ENCODE assay signal across 22 mouse cellular contexts in genomic region chr11:46395698-46396097, GRCm38 (mm10). TPM values are rescaled to one million over a fixed set of nuclear protein-coding genes. Genes with fewer than 3 reads are reported as not detected.
DNase-seq lines count a peak whose midpoint lies in the region; ATAC-seq and TF ChIP-seq lines count a peak whose summit lies in the region.
"Had no signal": no experiment of that assay in that cellular context is flagged by ENCODE, and none has a peak within 500 bp of the region (broad histone marks: within the 10 kb centered on the region; RNA-seq: fewer than 3 reads in every experiment).

No protein-coding gene starts in this region.

- H3K9ac ChIP-seq in hindbrain, postnatal 0 days (replicated peaks; ENCODE audit: low read length): no peak overlapping the region
- H3K9ac ChIP-seq: forebrain, embryonic 13.5 days; hindbrain, embryonic 14.5 days had no signal

- no peak for TF ChIP-seq POLR2A in spleen, adult 2 months (IDR thresholded peaks at IDR 0.05; ENCODE audit: low read depth, low read length)
- TF ChIP-seq POLR2A in thymus, adult 2 months (IDR thresholded peaks at IDR 0.05; ENCODE audit: control insufficient read depth, extremely low read depth, insufficient read depth, low read length, poor library complexity): 0 out of 2 replicates have a peak, but pooled peaks have one; percentile 7

- no peaks in the 10 kb centered on the region for H3K36me3 ChIP-seq in spleen, adult 2 months (ENCODE audit: control insufficient read depth, insufficient read depth, low read length)
- H3K36me3 ChIP-seq in thymus, adult 2 months (ENCODE audit: control insufficient read depth, insufficient read depth, low read length): no peaks in the 10 kb centered on the region
- no peaks in the 10 kb centered on the region for H3K36me3 ChIP-seq in hindbrain, postnatal 0 days (ENCODE audit: insufficient read depth, low read length)
- H3K36me3 ChIP-seq: embryonic facial prominence, embryonic 10.5 days; G1E; hindbrain, embryonic 10.5 days had no signal

- no peaks in the 10 kb centered on the region for H3K9me3 ChIP-seq in hindbrain, postnatal 0 days (ENCODE audit: low read length)
- H3K9me3 ChIP-seq: embryonic facial prominence, embryonic 10.5 days; forebrain, embryonic 13.5 days; G1E; hindbrain, embryonic 10.5 days had no signal

- intact Hi-C loops in left cerebral cortex, postnatal 36 days (cut with DNase I): no loop called here

- H3K27me3 ChIP-seq in spleen, adult 2 months (ENCODE audit: control insufficient read depth, insufficient read depth, low read length): no peaks in the 10 kb centered on the region
- no peaks in the 10 kb centered on the region for H3K27me3 ChIP-seq in thymus, adult 2 months (ENCODE audit: control insufficient read depth, insufficient read depth, low read length)
- no peaks in the 10 kb centered on the region for H3K27me3 ChIP-seq in hindbrain, postnatal 0 days (ENCODE audit: insufficient read depth, low read length)
- H3K27me3 ChIP-seq: forebrain, embryonic 13.5 days had no signal

- ATAC-seq in hindbrain, postnatal 0 days: no peak
- ATAC-seq: forebrain, embryonic 13.5 days had no signal

- no peak overlapping the region for H3K4me2 ChIP-seq in hindbrain, postnatal 0 days (ENCODE audit: low read depth, low read length)
- H3K4me2 ChIP-seq: forebrain, embryonic 13.5 days; hindbrain, embryonic 14.5 days had no signal

- no peak overlapping the region for H3K4me3 ChIP-seq in spleen, adult 2 months (ENCODE audit: extremely low read depth, insufficient read depth, insufficient read length)
- H3K4me3 ChIP-seq in thymus, adult 2 months (ENCODE audit: control insufficient read depth, insufficient read depth, low read length): peak overlapping the region; percentile 4; the same call in 1 of the 2 replicates
- H3K4me3 ChIP-seq in hindbrain, postnatal 0 days (ENCODE audit: low read length): no peak overlapping the region
- H3K4me3 ChIP-seq: embryonic facial prominence, embryonic 10.5 days; forebrain, embryonic 13.5 days; gastrocnemius, adult 2 months; hindbrain, embryonic 10.5 days had no signal

- no peak for DNase-seq in spleen, adult 2 months (ENCODE audit: low read depth in 1 of 2, low spot score in 2 of 2)
- no peak for DNase-seq in spleen, postnatal 4 days (ENCODE audit: low spot score in 2 of 2)
- DNase-seq in thymus, adult 2 months: peak; percentile 62
- DNase-seq in thymus, postnatal 25 days: peak; percentile 64
- DNase-seq in left cerebral cortex, postnatal 36 days (ENCODE audit: low spot score in 2 of 2): no peak
- no peak for DNase-seq in right cerebral cortex, adult 2 months (ENCODE audit: low spot score in 2 of 2)
- DNase-seq in hindbrain, postnatal 0 days (ENCODE audit: low spot score): no peak
- DNase-seq: adrenal gland, adult 8-10 months; adrenal gland, postnatal 36 days; cerebellum, adult 2 months; cerebellum, postnatal 10 days; gastrocnemius, adult 2 months; gastrocnemius, postnatal 25 days had no signal

- no peak for TF ChIP-seq CTCF in spleen, adult 2 months (IDR thresholded peaks at IDR 0.05; ENCODE audit: extremely low read depth, insufficient read depth, insufficient read length, insufficient replicate concordance)
- no peak for TF ChIP-seq CTCF in thymus, adult 2 months (IDR thresholded peaks at IDR 0.05; ENCODE audit: borderline replicate concordance, control insufficient read depth, extremely low read depth, insufficient read depth, low read length, poor library complexity)
- no peak for TF ChIP-seq CTCF in hindbrain, postnatal 0 days (IDR thresholded peaks at IDR 0.05; ENCODE audit: low read depth)

- H3K27ac ChIP-seq in spleen, adult 2 months (ENCODE audit: insufficient read depth, low read length): peak overlapping the region; percentile 41; the same call in 1 of the 2 replicates
- H3K27ac ChIP-seq in thymus, adult 2 months (ENCODE audit: control insufficient read depth, insufficient read depth, low read length): peak overlapping the region; percentile 98
- H3K27ac ChIP-seq in hindbrain, postnatal 0 days: no peak overlapping the region
- H3K27ac ChIP-seq: embryonic facial prominence, embryonic 10.5 days; forebrain, embryonic 13.5 days; gastrocnemius, adult 2 months; hindbrain, embryonic 10.5 days; hindbrain, embryonic 14.5 days had no signal

- peaks cover 20% of the 10 kb centered on the region; the same call in 1 of the 2 replicates for H3K4me1 ChIP-seq in spleen, adult 2 months (ENCODE audit: control insufficient read depth, insufficient read depth, insufficient read length)
- H3K4me1 ChIP-seq in thymus, adult 2 months (replicated peaks; ENCODE audit: control insufficient read depth, insufficient read depth, low read length): peaks cover 45% of the 10 kb centered on the region
- no peaks in the 10 kb centered on the region for H3K4me1 ChIP-seq in hindbrain, postnatal 0 days (ENCODE audit: insufficient read depth, low read length)
- H3K4me1 ChIP-seq: forebrain, embryonic 13.5 days had no signal

- WGBS in spleen, adult 2 months: 88% methylated on average over 2 of the region's 2 CpGs
- WGBS in thymus, adult 2 months: 27% methylated on average over 2 of the region's 2 CpGs
- WGBS in hindbrain, postnatal 0 days: 93% methylated on average over 2 of the region's 2 CpGs

RNA-seq across cellular contexts. Expression of gene Fam71b, which starts 0.7 kb away (rescaled TPM):
- 0.69 and 1.2 TPM in 2 replicates for polyA plus RNA-seq in spleen, adult 2 months (2012; rRNA removed)
- polyA plus RNA-seq in thymus, adult 2 months (2012; rRNA removed): 2.1 and 2.6 TPM in 2 replicates
- total RNA-seq in left cerebral cortex, postnatal 36 days (2021): not detected
- not detected in 2 replicates for total RNA-seq in hindbrain, postnatal 0 days (2014; rRNA removed)
- not detected in 2 replicates for polyA plus RNA-seq in hindbrain, postnatal 0 days (2015; fragmentation: Nextera tagmentation; extraction: Ambion mirVana)
- total RNA-seq: adrenal gland, adult 8-10 months; adrenal gland, postnatal 36 days; gastrocnemius, adult 2 months; gastrocnemius, postnatal 25 days; granulocyte monocyte progenitor cell, adult 5-6 weeks; heart, postnatal 25 days had no signal
- polyA plus RNA-seq: cerebellum, adult 2 months; embryonic facial prominence, embryonic 10.5 days; embryonic facial prominence, embryonic 14.5 days; forebrain, embryonic 13.5 days; G1E; heart, embryonic 14.5 days; hindbrain, embryonic 10.5 days; hindbrain, embryonic 14.5 days had no signal

RNA-seq across cellular contexts. Expression of gene Itk, which starts 6.4 kb away (rescaled TPM):
- polyA plus RNA-seq in spleen, adult 2 months (2012; rRNA removed): 9.8 and 11.5 TPM in 2 replicates
- 117 and 125 TPM in 2 replicates for polyA plus RNA-seq in thymus, adult 2 months (2012; rRNA removed)
- total RNA-seq in left cerebral cortex, postnatal 36 days (2021): under 1 TPM; 0.25 to 0.52 TPM
- total RNA-seq in hindbrain, postnatal 0 days (2014; rRNA removed): not detected in 2 replicates
- 0.04 TPM in 1 of 2 replicates, not detected in the other for polyA plus RNA-seq in hindbrain, postnatal 0 days (2015; fragmentation: Nextera tagmentation; extraction: Ambion mirVana)
- total RNA-seq: gastrocnemius, adult 2 months had no signal
- polyA plus RNA-seq: forebrain, embryonic 13.5 days; heart, embryonic 14.5 days; hindbrain, embryonic 10.5 days had no signal

RNA-seq across cellular contexts. Expression of gene Med7, which starts 41.0 kb away (rescaled TPM):
- 14.7 and 21.0 TPM in 2 replicates for polyA plus RNA-seq in spleen, adult 2 months (2012; rRNA removed)
- 26.2 and 28.2 TPM in 2 replicates for polyA plus RNA-seq in thymus, adult 2 months (2012; rRNA removed)
- total RNA-seq in left cerebral cortex, postnatal 36 days (2021): 10 to 100 TPM; 26.4 to 28.8 TPM
- total RNA-seq in hindbrain, postnatal 0 days (2014; rRNA removed): 14.5 and 19.1 TPM in 2 replicates
- polyA plus RNA-seq in hindbrain, postnatal 0 days (2015; fragmentation: Nextera tagmentation; extraction: Ambion mirVana): 62.1 and 63.3 TPM in 2 replicates

RNA-seq across cellular contexts. Expression of gene Havcr2, which starts 59.0 kb away (rescaled TPM):
- 2.5 and 3.2 TPM in 2 replicates for polyA plus RNA-seq in spleen, adult 2 months (2012; rRNA removed)
- 1.8 TPM in 2 replicates for polyA plus RNA-seq in thymus, adult 2 months (2012; rRNA removed)
- 1 to 10 TPM; 2.5 to 2.6 TPM for total RNA-seq in left cerebral cortex, postnatal 36 days (2021)
- total RNA-seq in hindbrain, postnatal 0 days (2014; rRNA removed): 0.21 and 0.43 TPM in 2 replicates
- polyA plus RNA-seq in hindbrain, postnatal 0 days (2015; fragmentation: Nextera tagmentation; extraction: Ambion mirVana): 0.23 and 0.24 TPM in 2 replicates
- total RNA-seq: gastrocnemius, postnatal 25 days had no signal
- polyA plus RNA-seq: embryonic facial prominence, embryonic 10.5 days had no signal

Comparison
In these comparisons a context has a peak if more than half of its experiments do, and no peak if none do; other contexts are left out.
1. DNase-seq: peak in thymus, adult 2 months (single experiment) and thymus, postnatal 25 days (single experiment); none in spleen, adult 2 months (0 of 2), spleen, postnatal 4 days (0 of 2), left cerebral cortex, postnatal 36 days (0 of 2), right cerebral cortex, adult 2 months (0 of 2) and hindbrain, postnatal 0 days (single experiment).
2. RNA of gene Itk, which starts 6.4 kb away (polyA plus RNA-seq): 117 to 125 TPM in thymus, adult 2 months and 9.8 to 11.5 TPM in spleen, adult 2 months; 0.04 TPM in hindbrain, postnatal 0 days; every median in the first group is over 10 times any median in the second.